Mouse (Mus musculus): ENCODE results near the gene Zp3.

Zp3 gene

DNA sequence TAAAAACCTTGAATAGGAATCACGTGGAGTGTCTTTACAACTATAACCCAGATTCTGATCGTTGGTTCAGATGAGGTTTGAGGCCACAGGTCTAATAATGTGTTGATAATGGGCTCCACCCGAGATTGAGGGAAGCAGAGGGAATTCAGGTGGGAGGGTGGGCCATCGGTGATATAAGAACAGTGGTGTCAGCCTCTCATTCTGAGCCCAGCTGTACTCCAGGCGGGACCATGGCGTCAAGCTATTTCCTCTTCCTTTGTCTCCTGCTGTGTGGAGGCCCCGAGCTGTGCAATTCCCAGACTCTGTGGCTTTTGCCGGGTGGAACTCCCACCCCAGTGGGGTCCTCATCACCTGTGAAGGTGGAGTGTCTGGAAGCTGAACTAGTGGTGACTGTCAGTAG is at the start of gene Zp3:
TSS of gene Zp3 (plus strand) at position 196 of the 400 bp plus-strand sequence.
- no peak for DNase-seq (ENCODE audit: low spot score)

DNA sequence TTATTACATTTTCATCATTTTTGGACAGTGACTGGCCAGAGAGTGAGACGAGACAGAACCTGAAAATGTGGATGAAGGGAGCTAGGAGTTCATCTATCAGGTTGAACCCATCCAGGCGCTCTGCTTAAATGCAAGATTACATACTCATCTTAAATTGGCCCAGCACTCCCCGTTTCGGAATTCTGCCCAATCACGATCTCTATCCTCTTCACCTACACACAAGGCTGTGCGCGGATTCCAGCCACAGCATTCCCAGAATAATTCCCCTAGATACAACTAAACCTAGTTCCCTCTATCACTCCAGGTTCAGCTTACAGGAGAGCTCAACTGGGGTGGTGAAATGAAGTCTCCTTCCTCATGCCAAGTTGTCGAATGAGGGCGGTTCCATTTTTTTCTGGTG is 48.4 kb upstream of the Zp3 start:
- DNase-seq (ENCODE audit: low spot score), result no peak

DNA sequence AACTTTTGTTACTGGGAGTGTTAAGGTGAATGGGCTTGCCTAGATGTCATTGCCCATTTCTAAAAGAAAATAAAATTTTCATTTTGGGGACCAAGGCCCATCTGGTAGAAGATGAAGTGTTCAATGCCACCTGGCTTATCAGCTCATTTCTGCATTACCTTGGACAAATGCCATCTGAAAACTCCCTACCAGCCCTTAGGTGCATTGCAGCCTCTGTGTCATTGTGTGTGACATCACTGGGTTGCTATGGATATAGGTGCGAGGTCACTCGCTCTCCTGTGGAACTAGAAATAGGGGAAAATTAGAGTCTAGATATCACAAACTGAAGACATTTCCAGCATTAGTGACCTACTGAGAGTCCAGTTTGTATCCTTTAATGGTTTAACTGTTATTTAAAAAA is 47.5 kb upstream of the Zp3 start:
- DNase-seq (ENCODE audit: low spot score), result peak; percentile 81

DNA sequence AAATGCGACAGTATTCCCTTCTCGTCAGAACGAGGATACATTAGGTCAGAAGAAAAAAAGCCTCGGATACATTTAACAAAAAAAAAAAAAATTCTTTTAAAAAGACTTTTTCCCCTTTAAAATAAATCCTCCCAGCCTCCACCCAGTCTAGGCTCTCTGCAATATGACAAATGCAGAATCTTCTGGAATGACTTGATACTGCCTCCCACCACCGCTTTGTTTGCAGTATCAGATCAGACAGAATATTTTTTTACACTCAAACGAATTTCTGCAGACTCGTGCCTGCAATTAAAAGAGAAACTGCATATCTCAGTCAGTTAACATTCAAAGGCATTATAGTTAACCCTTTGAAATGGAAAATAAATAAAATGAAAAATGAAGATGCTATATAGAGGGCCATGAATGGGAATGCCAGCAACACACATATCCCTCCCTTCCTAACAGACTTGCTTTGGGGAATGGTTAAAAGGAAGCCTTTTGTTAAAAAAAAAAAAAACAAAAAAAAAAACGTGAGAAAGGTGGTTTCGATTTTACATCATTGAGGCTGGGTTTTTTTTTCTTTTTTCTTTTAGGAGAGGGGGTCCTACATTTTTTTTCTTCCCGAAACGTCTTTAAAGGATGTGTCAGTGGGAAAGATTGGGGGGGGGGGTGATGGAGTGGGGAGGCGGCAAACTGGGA is 46.5 kb upstream of the Zp3 start:
- no peak for DNase-seq (ENCODE audit: low spot score)

DNA sequence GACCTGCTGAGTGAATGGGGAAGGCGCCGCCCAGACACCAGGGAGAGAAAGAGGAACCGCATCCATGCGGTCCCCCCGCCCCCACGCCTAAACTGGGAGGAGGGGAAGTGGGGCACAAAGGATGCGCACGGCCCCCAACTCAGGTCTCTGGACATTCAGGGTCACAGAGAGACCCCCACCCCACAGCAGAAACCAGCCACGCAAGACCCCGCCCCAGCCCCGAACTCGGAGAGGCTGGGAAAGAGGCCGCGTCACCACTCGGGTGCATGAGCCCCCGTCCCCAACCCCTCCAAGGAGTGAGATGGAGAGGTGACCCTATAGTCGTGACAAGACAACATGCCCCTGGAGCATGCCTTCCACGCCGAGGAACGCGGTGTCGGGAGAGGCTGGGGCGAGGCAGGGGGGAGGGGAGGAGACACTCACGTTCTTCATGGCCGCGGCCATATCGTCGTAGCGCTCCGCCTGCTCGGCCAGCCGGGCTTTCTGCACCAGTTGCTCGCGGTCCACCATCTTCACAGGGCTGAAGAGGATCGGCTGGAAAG is 45.9 kb upstream of the Zp3 start:
- peak; percentile 81 for DNase-seq (ENCODE audit: low spot score)

DNA sequence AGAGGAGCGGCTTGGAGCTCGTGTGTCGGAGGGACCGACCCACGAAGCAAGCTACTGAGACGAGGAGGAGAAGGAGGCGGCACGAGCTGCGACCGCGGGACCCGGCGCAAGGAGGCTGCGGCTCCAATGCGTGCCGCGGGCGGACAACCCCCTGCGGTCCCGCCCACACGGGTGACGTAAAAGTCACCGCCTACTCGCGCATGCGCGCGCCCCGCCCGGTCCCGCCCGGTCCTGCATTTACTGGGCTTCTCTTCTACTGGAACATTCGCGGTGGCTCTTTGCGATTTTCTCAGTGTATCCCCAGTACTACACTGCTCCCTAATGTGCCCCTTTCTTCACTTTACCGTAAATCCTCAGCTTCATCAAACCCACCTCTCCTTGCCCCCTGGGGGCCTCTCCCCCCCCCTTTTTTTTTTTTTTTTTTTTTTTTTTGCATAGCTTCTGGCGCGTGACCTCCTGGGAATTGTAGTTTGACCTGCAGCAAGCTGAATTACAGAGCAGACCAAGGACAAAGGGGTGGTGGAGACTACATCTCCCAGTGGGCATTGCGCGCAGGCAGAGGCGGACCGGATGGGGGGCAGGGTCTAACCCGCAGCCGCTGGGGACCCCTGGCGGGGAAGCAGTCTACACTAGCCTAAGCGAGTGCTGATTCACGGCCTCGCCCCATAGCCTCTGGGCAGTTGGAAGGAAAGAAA is 45.3 kb upstream of the Zp3 start, which contains the start of gene Ywhag:
TSS of gene Ywhag (minus strand) at position 136 of the 695 bp plus-strand sequence.
- peak; percentile 100 for DNase-seq (ENCODE audit: low spot score)

DNA sequence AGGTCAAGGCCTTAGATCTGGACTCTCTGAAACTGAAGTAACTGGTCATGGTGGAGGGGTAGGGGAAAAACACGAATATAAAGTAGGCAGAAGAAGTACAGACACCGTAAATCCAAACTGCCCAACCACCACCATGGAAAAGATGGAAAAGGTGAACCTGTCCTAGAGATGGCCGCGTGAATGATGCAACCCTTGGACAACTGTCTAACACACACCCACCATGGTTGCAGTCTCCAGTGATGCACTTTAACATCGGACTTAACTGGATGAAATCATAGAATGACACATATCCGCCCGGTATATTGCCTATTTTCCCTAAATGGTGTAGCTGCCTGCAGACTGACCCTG is 44.7 kb upstream of the Zp3 start:
- DNase-seq (ENCODE audit: low spot score), result peak; percentile 94

DNA sequence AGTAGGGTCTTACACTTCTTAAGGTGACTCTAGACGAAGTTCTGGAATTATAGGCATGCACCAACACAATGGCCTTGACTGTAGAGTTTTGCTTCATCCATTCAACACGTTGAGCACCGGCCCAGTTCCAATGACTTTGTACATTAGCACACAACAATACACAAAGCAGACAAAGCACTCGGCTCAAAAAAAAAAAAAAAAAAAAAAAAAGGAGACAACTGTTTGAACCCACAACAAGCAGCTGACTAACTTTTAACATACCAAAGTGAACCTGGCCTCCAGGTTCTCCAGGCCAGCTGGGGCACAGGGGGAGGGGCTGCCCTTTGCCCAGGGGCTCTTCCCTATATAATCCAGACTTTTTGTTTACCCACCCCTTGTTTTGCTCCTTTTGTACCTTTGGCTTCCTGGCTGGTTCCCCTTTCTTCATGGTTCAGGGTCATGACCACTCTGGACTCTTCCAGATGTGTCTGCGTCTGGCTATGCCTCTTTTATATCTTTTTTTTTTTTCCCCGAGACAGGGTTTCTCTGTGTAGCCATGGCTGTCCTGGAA is 44.2 kb upstream of the Zp3 start:
- DNase-seq (ENCODE audit: low spot score), result no peak

DNA sequence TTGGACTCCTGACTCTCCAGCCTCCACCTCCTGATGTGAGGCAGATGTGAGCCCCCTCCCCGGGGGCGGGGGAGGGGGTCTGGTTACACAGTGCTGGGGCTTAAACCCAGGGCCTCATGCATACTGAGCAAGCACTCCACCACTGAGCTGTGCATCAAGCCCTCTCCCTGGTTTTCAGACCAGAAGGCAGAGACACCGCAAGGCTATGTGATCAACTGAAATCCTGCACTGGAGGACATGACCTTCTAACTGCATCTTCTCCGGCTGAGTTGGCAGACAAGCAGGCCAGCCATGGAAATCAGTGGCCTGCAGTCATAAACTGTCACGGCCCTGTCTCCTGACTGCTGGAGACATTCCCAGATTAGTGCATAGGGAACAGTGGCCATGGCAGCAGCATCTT is 39.3 kb upstream of the Zp3 start:
- DNase-seq (ENCODE audit: low spot score), result no peak

DNA sequence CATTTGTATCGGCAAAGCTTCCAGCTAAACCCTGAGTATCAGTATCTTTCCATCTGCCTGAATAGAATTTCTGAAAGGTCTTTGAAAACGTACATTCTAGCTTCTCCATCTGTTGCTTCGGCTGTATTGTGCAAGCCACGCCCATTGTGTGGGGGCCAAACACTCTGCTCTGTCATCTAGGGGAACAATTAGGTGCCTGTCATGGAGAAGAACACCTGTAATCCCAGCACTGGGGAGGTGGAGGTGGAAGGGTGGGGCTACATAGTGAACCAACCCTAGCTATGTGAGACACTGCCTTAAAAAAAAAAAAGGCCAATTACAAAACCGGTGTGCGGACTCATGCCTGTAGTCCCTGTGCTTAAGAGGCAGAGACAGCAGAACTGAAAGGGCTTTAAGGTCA is 37.2 kb upstream of the Zp3 start:
- no peak for DNase-seq (ENCODE audit: low spot score)

DNA sequence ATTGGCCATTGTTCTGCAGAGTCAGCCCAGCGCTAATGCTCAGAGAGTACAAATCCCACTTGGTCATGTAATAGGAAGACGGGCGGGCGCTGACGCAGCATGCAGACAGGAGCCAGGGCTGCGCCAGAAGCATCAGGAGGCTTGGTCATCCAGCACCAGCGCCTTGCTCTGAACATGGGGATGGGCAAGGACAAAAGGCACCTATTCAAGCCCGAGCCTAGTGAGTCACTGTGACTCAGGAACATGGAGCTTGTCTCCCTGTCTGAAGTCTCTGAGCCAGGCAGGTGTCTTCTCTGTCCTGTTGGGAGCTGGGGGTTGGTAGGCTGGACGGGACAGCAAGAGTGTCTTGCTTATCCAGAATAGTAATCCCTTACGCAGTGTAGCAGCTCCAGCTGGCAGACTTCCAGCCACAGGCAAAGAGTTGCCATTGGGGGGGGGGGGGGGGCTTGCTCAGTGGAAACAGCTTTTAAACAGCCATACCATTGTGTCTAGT is 33.9 kb upstream of the Zp3 start:
- DNase-seq (ENCODE audit: low spot score), result peak; percentile 87

DNA sequence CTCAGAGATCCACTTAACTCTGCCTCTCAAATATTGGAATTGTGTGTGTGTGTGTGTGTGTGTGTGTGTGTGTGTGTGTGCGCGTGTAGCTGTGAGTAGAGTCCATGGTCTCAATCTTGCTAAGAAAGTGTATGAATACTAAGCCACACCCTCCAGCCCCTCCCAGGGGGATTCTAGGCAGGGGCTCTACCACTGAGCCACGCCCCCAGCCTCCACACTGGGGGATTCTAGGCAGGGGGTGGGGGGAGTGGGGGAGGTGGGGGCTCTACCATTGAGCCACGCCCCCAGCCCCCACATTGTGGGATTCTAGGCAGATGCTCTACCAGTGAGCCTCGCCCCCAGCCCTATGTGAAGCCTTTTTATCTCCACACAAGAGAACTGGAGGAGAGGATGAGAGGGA is 33.3 kb upstream of the Zp3 start:
- DNase-seq (ENCODE audit: low spot score), result no peak

DNA sequence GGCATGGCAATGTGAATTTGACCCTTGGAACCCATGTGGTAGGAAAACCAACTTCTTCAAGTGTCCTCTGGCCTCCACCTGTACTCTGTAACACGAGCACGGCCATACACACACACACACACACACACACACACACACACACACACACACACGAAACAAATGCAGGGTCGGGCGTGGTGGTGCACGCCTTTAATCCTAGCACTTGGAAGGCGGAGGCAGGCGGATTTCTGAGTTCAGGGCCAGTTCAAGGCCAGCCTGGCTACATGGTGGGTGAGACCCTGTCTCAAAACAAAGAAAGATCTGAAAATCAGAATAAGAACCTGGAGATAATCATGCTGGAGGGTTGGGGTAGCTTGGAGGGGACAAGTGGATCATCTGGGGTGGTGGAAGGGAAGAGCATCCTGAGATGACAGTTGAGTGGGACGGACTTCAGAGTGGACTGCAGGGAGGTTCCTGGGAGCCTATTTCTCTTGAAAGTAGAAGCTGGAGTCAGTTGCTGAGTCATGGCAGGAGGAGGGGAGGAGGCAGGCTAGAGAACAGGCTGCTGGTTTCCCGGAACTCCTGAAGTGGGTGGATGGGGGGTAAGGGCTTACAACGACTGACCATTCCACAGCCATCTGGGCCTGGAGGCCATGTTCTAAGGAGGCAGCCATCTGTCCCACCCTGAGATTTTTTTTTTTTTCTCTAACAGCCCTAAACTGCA is 29.0 kb upstream of the Zp3 start:
- peak; percentile 70 for DNase-seq (ENCODE audit: low spot score)

DNA sequence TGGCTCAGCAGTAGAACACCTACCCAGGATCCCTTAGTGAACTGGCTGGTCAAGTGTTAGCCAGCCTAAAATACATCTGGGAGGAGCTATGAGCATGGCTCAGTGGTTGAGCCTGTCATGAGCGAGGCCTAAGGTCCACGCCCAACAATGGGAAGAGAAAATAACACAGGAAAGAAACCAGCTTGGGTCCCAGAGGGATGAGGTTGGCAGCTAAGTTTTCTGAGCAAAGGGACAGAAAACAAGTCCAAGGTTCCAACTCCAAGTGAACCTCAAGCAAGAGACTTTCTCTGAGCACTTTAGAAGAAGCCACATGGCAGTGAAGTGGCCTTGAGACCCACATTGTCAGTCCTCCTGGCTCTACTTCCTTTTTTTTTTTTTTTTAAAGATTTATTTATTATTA is 28.2 kb upstream of the Zp3 start:
- no peak for DNase-seq (ENCODE audit: low spot score)

DNA sequence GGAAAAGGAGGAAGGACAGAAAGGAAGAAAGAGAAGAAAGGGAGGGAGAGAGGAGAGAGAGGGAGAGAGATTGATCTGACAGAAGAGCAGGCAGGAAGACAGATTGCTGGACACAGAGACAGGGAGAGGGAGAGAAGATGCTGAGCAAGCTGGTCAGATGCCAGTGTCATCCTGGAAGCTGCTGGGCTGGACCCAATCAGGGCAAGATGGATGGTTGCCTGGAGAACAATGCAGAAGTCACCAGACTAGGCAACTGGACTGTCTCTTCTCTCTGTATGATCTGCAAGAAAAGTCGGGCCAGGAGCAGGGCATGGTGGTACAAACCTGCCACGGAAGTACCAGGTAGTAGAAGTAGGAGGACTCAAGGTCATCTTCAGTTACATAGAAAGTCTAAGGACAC is 27.1 kb upstream of the Zp3 start:
- DNase-seq (ENCODE audit: low spot score), result no peak

DNA sequence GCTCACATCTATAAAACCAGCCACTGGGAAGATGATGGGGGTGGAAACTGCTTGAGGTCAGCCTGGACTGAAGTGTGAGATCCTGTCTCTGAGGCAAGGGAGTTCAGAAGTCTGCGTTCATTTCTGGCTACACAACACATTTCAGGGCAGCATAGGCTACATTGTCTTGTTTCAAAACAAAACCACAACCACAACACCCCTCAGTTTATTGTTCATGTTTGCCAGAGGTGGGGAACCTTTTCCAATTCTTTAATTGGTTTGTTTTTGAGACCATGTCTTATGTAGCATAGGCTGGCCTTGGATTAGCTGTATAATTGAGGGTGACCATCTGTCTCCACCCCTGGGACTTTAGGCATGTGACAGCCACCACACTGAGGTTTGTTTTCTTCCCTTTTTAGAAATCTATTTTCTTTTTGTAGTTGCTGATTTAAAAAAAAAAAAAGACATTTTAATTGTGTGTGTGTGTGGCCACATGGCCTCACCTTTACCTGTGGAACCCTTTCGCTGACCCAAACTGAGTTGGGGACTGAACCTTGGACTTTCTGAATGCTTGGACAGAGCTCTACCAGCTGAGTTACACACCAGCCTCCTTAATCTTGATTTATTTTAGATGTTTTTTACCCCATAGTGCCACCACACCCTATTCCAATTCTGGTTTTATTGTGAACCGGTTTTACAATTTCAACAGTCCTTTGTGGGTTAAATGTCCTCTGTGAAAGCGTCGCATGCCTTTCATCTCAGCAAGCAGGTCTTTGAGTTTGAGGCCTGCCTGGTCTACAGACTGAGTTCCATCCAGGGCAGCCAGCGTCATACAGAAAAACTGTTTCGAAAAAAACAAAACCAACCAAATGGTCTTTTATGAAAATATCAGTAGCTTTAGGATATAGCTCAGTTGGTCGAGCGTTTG is 23.3 kb upstream of the Zp3 start:
- no peak for DNase-seq (ENCODE audit: low spot score)

DNA sequence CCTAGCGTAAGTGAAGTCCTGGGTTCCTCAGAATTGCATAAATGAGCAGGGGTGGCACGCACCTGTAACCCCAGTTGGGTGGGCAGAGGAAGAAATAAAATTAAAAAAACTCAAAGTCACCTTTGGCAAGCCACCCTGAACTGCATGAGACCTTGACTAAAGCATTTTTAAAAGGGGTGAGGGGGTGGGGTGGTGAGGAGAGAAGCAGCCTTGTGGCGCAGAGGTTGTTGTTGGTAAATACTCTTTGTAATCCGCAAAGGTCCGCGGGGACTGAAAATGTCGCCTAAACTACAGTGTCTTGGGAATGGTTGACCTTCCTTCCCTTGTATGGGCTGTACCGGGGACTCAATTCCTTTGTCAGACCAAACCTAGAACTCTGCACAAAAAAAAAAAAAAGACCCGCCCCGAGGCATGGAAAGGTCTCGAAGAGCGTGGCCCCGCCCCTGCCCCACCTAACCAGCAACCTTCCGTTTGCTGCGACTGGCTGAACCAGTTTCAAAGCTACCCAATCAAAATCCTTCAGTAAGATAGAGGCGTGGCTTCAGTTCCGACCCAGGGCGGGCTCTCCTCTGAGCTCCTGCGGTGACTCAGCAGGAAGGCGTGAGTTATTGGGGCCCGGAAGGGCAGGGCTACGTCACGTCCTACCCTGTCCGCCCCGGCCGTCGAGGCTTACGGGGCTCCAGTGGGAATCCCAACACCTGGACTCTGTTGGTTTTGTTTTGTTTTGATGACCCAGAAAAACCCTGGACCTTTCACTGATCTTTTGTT is 22.5 kb upstream of the Zp3 start:
- no peak for DNase-seq (ENCODE audit: low spot score)

DNA sequence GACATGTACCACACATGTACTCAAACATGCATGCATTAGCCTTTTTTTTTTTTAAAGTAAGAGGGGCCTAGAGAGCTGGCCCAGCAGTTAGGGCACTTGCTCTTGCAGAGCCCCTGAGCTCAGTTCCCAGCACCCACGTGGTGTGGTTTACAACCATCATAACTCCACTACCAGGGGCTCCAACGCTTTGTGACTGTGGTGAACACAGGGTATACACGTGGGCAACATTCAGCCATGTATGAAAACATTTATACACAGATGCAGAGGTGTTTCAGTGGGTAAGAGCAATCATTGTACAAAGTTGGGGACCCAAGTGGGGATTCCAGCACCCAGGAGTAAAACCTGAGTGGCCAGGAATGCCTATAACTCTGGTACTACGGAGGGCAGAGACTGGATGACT is 21.5 kb upstream of the Zp3 start:
- DNase-seq (ENCODE audit: low spot score), result no peak

DNA sequence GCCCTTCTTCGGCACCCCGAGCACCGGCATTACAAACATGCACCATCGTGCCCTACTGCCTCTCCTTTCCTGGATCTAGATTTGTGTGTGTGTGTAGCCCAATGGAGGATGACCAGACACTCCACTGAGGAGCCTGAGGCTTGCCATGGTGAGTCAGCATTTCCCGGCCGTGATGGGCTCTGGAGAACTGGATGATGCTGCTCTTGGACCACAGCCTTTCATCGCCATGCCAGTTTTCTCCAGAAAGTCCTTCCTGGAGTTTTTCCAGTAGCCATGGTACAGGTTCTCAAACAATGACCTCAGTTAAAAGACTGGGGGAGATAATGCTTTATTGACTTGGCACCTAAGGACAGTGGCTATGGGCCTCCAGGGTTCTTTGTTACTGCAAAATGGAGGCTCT is 20.0 kb upstream of the Zp3 start:
- DNase-seq (ENCODE audit: low spot score), result peak; percentile 81

DNA sequence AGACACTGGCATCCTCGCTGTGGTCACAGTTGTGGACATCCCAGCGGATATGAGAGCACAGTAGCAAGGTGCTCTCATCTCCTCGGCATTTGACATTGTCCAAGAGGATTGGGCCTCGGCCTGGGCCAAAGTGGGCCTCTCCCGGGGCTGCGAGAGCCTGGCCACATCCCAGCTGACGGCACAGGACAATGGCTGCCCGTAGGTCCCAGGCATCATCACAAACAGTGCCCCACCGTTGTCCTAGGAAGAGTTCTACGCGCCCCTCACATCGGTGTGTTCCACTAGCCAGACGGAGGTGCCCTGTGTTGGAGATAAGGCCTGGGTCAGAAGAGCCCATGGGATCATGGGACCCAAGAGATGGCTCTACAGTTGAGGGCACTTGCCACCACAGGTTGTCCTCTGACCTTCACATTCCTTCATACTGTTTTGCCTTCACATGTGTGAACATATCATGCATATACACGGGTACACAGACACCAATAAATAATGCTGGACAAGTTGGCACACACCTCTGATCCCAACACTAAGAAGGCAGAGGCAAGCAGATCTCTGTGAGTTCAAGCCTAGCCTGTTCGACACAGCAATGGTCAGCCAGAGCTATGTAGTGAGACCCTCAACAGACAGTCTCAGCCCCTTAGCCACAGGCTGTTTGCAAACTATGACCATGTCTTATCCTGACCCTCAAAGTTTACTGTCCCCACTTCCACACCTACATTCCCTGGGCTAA is 18.8 kb upstream of the Zp3 start:
- DNase-seq (ENCODE audit: low spot score), result no peak

All from MN1 (cell line).